In genomic region chr16:21323446-21324034, GRCm38 (mm10) we compare ENCODE assay signal across 12 mouse cellular contexts.
"Had no signal": no experiment of that assay in that cellular context is flagged by ENCODE, and none has a peak within 500 bp of the region (broad histone marks: within the 10 kb centered on the region; RNA-seq: fewer than 3 reads in every experiment).

No protein-coding gene starts in this region.

- DNase-seq: kidney, adult 2 months; kidney, postnatal 14 days; liver; liver, embryonic 13.5 days; lung, adult 18-20 months; lung, postnatal 4 days; thymus, adult 18-20 months; thymus, postnatal 14 days had no signal

- H3K4me3 ChIP-seq: kidney, embryonic 15.5 days; limb, embryonic 12.5 days; liver, embryonic 13.5 days; midbrain, embryonic 12.5 days had no signal

- ATAC-seq: intestine, embryonic 16.5 days had no signal

- H3K9ac ChIP-seq: kidney, embryonic 15.5 days; limb, embryonic 12.5 days; liver, embryonic 13.5 days; midbrain, embryonic 12.5 days had no signal

- H3K36me3 ChIP-seq: kidney, embryonic 15.5 days; limb, embryonic 12.5 days; liver, embryonic 13.5 days; midbrain, embryonic 12.5 days had no signal

- H3K4me2 ChIP-seq: kidney, embryonic 15.5 days; limb, embryonic 12.5 days; liver, embryonic 13.5 days; midbrain, embryonic 12.5 days had no signal

- H3K4me1 ChIP-seq: midbrain, embryonic 12.5 days had no signal

- H3K27me3 ChIP-seq: kidney, embryonic 15.5 days; limb, embryonic 12.5 days; liver, embryonic 13.5 days had no signal

- H3K9me3 ChIP-seq: kidney, embryonic 15.5 days; limb, embryonic 12.5 days; liver, embryonic 13.5 days; midbrain, embryonic 12.5 days had no signal

- H3K27ac ChIP-seq: kidney, embryonic 15.5 days; liver, embryonic 13.5 days; midbrain, embryonic 12.5 days had no signal
